Mouse (Mus musculus) intestine, embryonic 16.5 days (tissue): ENCODE data around the gene Bnip3. TPM values are rescaled to one million over a fixed set of nuclear protein-coding genes. Genes with fewer than 3 reads are reported as not detected.

ENCODE experiments used
- polyA plus RNA-seq: library from polyadenylated mRNA; unstranded; fragments of >200 nt; fragmentation: Nextera tagmentation; extraction: Ambion mirVana; gene quantifications from 2 replicates; pipeline ENCODE4 v1.2.1, GENCODE M21; 2015

Gene Bnip3
- polyA plus RNA-seq, 1 experiment from 2014 or later: 195 TPM

Other genes with a start within 250 kb of the Bnip3 start
- gene Ppp2r2d, start 63.4 kb downstream of the Bnip3 start, polyA plus RNA-seq: 8.9 and 9.7 TPM in 2 replicates
- gene Mapk1ip1, start 63.2 kb downstream of the Bnip3 start, polyA plus RNA-seq: 12.8 and 13.8 TPM in 2 replicates
- 0.10 and 0.15 TPM in 2 replicates for gene Jakmip3, start 31.2 kb upstream of the Bnip3 start, polyA plus RNA-seq
- gene Dpysl4, start 176.5 kb upstream of the Bnip3 start, polyA plus RNA-seq: 10.0 and 11.6 TPM in 2 replicates